Mouse (Mus musculus): ENCODE measurements at regions not wholly inside any gene's neighbourhood (a gene's known extent, or its start where the extent isn't known, plus 50 kb on each side); places are given as distances from the start of the nearest gene placed in this dataset.

DNA sequence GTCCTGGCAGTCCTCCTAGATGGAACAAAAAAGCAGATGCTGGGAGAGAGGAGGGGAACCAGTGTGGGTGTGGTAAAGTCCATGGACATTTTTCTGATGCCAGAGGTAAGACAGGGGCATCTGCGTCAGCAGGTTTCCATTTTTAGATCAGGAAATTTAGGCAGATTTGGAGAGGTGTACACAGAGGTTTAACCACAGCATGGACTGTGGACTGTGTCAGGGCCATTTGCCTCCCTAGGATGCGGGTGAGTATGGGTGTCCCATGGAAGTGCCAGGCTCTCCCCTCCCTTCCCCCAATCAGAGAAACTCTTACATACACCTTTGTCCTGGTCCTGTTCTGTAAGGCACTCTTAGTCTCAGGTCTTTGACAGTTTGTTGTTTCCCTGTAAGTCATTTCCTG, 443.5 kb upstream of the Slc30a5 start:
- no peak for DNase-seq

DNA sequence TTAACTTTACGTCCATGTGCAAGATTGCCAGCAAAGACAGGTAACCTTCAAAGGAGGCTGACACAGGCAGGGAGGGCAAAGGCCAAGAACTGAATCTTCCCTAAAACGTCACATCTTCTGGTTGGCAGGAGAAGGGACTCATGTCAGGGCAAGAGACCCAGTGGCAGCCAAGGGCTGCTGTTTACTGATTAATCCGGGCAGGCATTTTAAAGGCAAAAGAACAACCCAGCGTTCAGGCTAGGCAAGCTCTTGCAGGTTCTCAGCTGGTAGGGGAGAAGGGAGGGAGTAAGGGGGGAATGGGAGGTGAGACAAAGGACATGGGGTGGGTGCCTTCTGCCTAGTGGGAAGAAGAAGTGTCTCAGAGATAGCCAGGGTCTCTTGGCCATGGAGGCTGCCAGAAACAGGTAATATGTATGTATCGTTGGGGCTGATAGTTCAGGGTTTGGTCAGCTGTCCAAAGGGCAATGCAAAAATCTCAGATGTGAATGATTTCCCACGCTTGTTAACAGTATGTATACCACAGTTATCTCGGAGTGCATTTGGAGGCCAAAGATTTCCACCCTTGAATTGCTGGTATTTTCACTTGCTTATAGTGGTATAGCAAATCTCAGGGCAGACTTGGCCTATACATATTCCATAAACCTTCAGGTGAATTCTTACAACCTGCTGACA, 441.4 kb upstream of the Slc30a5 start:
- DNase-seq: no peak

DNA sequence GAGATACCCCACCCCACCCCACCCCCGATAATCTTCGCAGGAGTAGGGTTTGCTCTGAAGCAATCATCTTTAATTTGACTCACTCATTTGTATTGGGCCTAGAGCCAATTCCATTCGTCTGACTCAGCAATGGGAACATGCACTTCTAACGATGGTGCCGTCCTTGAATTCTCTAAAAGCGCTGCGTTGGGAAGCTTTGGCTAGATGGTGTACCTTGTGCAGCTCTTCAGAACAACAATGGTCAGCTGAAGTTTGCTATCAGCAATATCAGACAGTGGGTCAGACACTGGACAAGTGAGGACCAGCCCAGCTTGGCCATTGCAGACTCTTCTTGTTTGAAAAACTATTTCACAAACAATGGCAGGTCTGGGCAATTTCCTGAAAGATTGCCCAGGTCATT, 440.1 kb upstream of the Slc30a5 start:
- no peak for DNase-seq

DNA sequence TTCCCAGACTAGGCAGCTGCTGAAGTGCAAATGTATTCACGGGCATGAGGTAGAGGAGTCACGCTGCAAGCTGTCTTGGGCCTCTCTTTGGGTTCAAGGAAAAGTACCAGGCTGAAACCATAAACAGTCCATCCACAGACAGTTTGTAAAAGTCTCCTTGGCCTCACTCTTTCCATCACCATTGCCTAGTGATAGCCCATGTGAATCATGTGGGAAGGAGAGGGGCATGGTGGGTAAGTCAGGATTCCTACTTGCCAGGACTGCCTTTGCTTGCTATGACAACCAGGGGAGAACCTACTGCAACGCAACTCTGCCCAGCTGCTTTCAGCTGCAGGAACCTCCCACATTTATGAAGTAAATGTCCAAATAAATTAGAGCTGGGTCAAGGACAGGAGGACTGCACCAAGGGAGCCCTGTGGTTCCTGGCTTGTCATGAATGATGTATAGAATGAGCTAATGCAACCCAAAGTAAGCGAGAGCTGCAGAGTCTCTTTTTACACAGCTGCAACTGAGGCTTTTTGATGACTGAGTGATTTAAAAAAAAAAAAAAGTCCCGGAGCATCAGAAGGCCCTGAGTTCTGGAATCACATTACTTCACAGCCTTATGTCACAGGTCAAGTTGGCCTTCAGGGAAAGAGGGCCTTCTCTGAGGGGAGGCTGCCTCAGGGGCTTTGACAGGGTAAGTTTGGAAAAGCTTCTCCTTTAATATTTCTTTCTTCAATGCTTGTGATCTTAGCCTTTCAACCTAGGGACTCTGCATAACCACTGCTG, 420.7 kb upstream of the Slc30a5 start:
- no peak for DNase-seq

DNA sequence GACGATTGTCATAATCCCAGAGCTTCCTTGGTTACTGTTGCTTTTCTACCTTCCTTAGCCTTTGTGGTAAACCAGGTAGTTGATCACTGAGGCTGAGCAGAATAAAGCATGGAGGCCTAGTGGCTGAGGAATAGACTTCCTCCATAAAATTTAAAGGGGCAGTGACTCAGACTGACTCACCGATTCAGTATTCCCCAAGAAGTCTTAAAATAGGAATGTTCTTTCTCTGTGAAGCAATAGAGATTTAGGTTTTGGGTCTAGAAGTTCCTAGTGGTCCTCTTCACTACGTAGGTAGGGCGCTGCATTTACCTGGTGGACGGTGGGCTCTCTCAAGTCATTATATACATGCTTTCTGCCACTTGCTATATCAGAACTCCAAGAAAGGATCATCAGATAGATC, 416.1 kb upstream of the Slc30a5 start:
- no peak for DNase-seq

DNA sequence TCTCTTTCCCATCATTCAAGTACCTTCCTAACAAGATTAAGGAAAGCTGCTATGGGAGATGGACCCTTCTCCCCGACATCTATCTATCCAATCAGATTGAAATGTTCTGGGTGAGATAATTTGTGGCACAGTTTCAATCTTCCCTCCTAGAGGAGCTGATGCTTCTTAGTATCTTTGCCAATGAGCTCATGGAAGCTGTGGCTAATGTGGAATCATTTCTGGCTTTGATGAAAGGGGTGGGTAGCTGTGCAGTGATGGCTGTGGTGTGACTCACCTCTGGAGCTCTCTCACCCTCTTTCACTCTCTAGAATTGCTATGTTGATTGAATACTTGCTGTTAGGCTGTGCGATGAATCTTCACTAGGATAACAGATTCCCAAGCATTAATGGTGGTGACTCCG, 411.1 kb upstream of the Slc30a5 start:
- no peak for DNase-seq

DNA sequence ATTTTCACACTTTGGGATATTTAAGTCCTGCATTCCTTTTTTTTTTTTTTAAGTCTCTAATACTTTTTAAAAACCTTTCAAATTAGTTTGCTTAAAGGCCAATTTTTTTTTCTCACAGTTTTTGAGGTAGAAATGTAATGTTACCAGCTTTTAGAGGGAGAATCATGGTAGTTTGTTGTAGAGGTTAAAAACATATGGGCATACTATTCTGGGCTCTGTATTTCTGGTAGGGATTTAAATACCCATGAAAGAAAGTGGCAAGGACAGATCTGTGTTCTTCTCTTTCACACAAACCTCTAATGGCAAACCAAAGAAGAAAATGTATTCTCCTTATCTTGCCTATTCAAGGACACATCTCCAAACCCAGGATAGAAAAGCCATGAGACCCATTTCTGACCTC, 405.6 kb upstream of the Slc30a5 start:
- DNase-seq: no peak

DNA sequence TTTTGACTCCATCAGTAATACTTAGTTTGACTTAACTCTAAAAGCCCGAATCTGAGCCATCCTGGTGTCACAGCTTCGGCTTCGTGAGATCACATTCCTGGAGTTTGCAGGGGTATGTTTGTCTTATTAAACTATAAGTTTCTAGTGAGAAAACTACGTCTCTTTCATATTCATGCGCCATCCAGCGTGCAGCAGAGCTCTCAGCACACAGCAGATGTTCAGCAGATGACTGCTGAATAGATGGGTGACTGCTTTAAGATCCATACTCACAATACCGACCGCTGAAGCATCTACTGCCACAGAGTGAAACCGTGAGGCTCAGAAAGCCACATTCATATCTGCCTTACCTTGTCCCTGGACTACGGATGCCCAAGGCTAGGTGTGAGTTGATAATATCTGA, 403.8 kb upstream of the Slc30a5 start:
- DNase-seq: no peak

DNA sequence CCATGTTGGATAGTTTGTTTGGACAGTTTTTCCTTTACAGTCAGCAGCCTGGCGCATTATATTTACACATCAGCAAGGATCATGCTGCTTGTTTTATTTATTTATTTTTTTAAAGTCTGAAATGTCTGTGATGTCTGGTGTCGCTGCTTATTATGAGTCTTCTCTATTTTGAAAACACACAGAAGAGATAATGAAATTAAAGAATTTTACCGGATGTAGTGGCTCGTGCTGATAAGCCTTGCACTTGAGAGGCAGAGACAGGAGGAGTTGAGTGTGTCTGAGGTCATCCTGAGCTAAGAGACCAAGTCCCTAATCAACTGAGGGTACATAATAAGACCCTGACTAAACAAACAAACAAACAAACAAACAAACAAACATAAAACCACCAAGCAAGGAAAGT, 402.6 kb upstream of the Slc30a5 start:
- no peak for DNase-seq

DNA sequence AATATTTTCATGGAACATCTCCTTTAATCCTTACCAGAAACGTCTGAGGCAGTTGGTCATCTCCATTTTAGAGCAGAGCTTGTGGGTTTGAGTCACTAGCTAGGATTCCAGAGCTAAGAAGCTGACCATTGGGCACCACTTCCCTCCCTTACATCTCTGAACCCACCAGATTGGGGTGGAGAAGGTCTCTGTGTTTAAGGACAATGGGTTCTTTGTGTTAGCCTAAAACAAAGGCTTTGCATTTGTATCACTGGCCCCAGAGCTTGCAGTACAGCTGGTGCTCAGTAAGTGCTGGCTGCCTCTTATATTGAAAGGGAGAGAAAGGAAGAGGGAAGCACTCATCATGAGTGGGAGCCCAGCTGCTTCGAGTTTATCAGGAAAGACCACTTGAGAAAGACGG, 401.9 kb upstream of the Slc30a5 start:
- DNase-seq: no peak

DNA sequence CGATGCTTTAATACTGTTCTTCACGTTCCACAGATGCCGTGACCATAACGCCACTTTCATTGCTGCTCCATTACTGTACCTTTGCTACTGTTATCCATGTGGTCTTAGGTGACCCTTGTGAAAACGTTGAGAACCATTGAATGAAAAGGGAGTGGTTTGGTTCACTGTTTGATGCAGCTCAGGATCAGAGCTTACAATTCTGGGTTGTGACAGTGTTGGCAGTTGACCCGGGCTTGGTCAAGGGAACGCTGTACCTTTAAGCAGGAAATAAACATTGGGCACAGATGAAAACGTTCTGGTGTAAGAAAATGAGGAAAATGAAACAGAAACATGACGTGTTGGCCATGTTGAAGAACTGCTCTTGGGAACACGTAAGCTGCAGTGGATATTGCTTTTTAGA, 401.3 kb upstream of the Slc30a5 start:
- peak; percentile 54 for DNase-seq

DNA sequence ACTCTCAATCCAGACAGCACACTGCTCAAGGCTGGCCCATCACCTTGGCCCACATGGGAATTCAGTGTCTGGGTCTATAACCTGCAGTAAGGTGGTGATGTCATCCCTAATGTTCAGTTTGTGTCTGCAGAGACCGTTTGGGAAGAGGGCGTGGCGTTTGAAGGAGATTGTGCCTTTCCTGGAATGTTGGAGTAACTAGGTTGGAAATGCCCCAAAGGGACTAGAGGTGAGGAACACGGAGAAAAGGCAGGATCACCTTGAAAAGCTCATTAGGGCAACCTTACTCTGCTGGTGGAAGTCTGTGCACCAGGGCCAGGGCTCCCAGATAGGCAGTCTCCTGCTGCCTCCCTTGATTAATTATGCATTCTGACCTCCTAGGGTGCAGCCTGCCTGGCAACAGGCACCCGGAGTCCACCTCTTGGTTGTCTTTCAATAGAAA, 400.6 kb upstream of the Slc30a5 start:
- DNase-seq: peak; percentile 92

DNA sequence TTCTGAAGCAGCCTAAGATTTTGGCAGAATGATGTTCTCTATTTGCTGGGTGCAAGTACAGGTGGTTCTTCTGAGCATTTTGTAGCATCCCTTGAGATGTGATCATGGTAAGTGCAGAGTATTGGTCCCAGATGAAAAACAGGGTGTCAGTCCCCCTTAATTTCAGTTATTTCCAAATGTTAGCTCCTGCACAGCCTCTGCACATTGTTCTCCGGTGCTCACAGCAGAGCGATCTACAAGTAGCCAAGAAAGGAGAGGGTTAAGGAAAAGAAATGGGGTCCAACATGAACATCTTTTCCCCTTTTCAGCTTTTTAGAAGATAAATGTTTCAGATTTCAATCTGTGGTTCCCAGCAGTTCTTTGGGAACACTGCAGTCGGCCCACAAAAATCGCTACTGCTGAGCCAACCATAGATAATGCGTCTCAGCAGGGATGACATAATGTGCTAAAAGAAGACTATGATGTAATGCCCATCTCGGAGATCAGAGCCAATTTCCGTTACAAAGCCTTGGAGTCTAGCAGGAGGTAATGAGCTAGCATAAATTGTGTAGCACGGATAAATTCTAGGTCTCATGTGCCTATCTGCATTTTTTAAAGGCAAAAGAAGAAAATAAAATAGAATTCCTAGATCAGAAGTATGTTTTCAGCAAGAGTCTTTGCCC, 400.1 kb upstream of the Slc30a5 start:
- peak; percentile 94 for DNase-seq

DNA sequence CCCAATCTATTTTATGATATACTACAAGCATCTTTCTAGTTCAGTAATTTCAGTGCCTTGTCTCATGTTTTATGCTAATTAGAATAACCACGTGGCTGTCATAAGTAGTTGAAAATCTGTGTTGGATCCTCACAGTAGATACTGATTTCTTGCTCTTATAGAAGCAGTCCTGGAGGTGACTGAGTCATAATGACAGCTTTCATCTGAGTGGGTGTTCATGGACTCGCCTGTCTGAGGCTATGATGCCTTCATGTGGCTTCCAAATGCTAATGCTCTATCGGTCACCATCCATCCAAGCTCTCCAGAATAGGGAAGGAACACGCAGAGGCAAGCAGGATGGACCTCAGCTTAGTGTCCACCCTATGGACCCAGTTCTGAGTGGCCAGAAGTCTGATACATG, 396.6 kb upstream of the Slc30a5 start:
- no peak for DNase-seq

DNA sequence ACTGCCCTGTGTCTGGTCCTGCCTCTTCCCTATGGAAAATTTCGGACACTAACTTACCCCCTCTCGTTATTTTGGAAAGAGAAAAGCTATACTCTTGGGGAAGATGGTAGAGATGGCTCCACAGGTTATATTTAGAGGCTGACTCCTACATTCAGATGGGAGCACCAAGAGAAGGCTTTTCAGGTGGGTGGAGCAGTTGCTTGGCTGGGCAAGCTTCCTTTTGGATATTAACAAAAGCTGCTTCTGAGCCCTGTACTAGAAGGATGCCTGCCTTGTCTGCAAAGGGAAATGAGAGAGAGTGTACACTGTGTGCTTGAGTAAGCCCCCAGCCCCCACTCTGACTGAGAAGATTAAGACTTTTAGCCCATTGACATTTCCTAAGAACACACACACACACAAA, 392.1 kb upstream of the Slc30a5 start:
- DNase-seq: no peak

DNA sequence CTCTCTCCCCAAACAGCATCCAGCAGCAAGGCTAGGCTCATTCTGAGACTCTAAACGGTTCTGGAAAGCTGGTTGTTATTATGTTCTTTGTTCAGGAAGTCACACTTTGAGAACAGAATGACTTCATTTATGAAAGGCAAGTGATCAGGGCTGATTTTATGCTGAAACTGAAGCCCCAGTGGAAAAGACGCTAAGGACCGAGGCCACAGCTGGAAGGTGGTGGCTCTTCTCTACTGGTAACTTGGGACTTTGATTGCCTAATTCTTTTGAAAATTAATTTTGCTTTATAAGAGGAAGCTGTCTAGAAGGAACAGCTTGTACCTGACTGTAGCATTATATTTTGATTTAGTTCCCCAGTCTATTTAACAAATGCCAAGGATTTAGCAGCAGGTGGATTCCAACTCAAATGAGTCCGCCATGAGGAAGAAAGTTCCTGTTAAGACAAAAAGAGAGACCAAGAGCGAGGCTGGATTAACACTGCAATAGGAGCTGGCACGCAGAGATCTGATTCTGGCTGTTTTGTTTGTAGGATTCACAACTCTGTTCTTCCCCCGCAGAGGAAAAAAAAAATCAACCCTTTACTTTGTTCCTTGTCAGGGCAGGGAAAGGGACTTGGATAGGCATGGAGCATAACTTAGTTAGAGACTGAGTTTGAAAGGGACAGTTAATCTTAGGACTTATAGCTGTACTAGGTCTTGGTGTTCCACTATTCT, 388.3 kb upstream of the Slc30a5 start:
- DNase-seq: no peak

DNA sequence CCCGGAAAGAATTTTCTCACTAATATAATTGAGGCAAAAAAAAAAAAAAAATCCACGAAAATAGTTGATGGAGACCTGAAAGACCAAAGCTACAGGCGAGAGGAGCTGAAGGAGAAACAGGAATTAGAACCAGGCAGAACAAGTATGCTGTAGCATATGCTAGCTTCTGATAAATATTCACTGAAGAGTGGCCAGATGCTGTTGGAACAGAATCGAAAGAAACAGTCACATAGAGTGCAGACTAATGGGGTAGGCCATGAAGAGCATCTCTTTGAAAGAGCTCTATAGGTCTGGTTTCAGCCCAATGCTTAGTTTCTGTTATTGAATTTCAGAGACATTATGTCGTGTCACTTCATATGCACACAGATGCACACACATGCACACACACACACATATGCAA, 386.3 kb upstream of the Slc30a5 start:
- no peak for DNase-seq

DNA sequence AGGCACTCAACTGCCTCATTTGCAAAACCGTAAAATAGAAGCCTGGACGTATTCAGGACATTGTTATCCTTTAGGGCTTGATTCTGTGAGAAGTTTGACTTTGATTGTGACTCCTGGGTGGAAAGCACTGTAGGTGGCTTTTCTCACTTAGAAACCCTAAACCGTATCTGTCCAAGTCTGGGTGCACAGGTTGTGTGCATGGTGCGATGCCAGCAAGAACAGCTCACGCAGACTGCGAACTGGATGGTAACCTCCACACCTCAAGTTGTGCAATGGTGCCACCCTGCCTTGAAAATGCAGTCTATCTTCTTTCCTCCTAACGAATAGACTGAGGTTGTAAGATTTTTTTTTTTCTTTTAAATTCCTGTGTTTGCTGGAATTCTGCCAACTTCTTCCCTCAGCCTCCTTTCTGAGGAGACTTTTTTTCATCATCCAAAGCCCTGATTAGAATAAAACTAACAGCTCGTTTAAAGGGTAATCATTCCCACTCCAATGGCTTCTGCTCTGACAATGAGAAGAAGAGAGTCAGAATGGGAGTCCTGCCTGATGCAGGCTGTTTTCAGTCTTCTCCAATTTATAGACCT, 383.8 kb upstream of the Slc30a5 start:
- no peak for DNase-seq

DNA sequence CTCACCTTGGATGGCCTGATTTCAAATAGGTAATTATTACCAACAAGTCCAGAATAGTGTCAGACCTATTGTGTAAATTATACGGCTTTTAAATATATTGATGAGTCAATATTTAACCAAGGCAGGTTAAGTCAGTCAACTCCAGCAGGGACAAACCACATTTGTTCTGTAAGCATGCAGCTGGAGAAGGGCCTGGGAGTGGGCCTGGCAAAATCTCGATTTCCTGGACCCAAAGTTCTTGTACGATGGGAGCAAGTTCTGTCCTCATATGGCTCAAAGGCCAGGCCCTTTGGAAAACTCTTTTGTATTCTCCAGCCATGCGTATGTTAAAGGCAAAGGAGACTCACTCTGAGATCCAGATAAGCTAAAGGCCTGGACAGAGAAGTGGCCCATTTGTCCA, 383.2 kb upstream of the Slc30a5 start:
- no peak for DNase-seq

DNA sequence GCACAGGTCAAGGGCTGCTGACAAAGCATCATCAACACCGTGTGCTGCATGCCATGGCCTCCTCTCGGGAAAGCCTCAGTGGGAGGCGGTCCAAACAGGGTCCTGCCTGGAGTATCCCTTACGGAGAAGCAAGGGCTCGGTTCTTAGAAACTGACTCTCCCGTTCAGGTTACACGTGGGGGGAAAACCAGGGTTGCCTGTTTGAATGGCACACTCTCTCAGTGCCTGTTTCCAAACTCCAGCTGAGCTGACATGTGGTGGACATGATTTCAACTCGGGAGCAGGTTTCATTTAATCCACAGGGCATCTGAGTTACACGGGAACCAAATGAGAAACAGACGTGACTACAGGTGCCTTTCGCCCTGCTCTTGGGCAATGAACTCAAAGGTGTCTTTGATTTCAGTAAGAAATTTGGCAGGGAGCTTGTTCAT, 382.6 kb upstream of the Slc30a5 start:
- DNase-seq: peak; percentile 84

DNA sequence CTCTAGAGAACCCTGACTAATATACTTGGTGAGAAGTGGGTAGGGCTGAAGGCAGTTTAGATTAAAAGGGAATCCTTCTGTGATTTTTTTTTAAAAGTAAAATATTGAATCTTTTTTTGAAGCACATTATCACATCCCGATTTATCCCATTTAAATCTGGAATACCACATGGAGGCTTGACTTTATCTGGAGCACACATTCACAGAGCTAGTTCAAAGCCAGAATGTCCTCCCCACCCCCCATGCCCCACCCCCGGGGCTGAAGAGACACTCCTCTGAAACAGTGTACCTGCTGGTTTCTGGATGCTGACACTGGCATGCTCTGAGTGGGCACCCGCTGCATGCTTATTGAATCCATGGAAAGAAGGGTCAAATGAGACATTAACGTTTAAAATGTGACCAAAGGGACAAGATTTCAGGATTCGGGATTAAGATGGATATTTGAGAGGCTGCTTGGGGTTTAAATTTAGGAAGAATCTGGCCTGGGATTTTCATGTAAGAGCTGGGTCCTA, 382.0 kb upstream of the Slc30a5 start:
- DNase-seq: no peak

DNA sequence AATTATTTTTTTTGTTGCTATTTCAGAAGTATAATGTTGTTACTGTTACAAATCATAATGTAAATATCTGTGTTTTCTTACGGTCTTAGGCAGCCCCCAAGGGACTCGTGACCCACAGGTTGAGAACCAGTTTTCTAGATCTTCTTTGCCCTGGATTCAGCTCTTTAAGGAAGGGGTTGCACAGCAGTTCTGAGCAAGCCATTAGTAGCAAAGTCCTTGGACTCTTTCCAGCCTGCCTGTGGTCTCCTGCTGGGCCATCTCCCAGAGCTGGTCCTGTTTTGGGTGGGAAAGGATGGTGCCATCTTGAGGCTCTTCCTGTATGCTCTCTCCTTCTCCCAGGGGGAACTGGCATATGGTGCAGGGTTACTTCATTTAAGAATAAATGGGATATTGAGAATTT, 380.9 kb upstream of the Slc30a5 start:
- DNase-seq: peak; percentile 50
